Mouse (Mus musculus) brain, embryonic 14.5 days (tissue): Measurements from ENCODE around the gene Gm11627.

Experiments
- CTCF ChIP-seq: fragments of 200-500 bp; IDR thresholded peaks from 2 replicates; pipeline ENCODE4 v1.5.1; 2012; ENCODE audit warnings: inconsistent platforms, mild to moderate bottlenecking, moderate library complexity, borderline replicate concordance; ENCODE audit not compliant: insufficient read depth, insufficient read length; ENCODE audit errors: extremely low read depth
- POLR2A ChIP-seq: fragments of 200-500 bp; IDR thresholded peaks from 2 replicates; pipeline ENCODE4 v1.6.1; 2012; ENCODE audit warnings: mild to moderate bottlenecking, inconsistent platforms, borderline replicate concordance; ENCODE audit not compliant: poor library complexity, insufficient read depth, insufficient read length, severe bottlenecking; ENCODE audit errors: extremely low read depth

DNA sequence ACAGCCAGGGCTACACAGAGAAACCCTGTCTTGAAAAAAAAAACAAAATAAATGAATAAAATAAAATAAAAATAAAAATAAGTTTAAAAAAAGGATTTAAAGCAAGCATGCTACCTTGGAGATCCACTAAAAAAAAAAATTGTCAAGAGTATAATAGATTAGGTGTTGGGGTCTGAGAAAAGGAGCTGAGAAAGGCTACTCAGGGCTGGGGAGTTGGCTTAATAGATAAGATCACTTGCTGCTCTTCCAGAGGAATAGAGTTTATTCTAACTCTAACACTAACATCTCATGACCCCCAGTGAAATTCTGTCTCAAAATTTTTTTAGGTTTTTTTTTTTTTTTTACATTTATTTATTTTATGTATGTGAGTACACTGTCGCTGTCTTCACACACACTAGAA, 13.0 kb downstream of the Gm11627 start:
- TF ChIP-seq CTCF, result no peak
- no peak for TF ChIP-seq POLR2A
